Mouse (Mus musculus) CH12.LX (cell line): ENCODE data around the gene Reep1. TPM values are rescaled to one million over a fixed set of nuclear protein-coding genes. Genes with fewer than 3 reads are reported as not detected.

Source experiments
- DNase-seq: peaks from one replicate; pipeline ENCODE4 v3.0.0-alpha.2; 2013; ENCODE audit errors: extremely low read depth
- H3K27ac ChIP-seq: 2 replicates; pipeline ENCODE4 v1.5.1; 2012; ENCODE audit warnings: low read depth, mild to moderate bottlenecking, control low read depth, moderate library complexity; ENCODE audit not compliant: insufficient read depth
- H3K27me3 ChIP-seq: replicated peaks from 2 replicates; pipeline ENCODE3; 2012; ENCODE audit warnings: inconsistent platforms
- H3K36me3 ChIP-seq, 2 experiments: replicated peaks in 1 of 2; 2 replicates each; pipeline versions ENCODE3 to v1.6.1; 2012; ENCODE audit warnings: inconsistent platforms in 1 of 2, low read length in 1 of 2, mild to moderate bottlenecking in 1 of 2, mixed read lengths in 1 of 2, moderate library complexity in 1 of 2; ENCODE audit not compliant: control insufficient read depth in 1 of 2, insufficient read depth in 1 of 2
- H3K4me1 ChIP-seq, 2 experiments: 2 replicates each; pipeline ENCODE4 v1.6.1; 2012; ENCODE audit warnings: inconsistent platforms in 1 of 2, moderate library complexity in 1 of 2; ENCODE audit not compliant: insufficient read depth in 2 of 2, control insufficient read depth in 1 of 2
- H3K4me2 ChIP-seq: 2 replicates; pipeline ENCODE4 v1.6.1; 2012; ENCODE audit warnings: low read depth, mild to moderate bottlenecking, control low read depth; ENCODE audit not compliant: poor library complexity, insufficient read depth, severe bottlenecking
- H3K4me3 ChIP-seq, 3 experiments: fragments of 150-350 bp in 1 of 3; sonication (generic) in 1 of 3; replicated peaks in 1 of 3; 2 replicates each; pipeline versions ENCODE3 to v1.5.1; 2011 to 2012; ENCODE audit warnings: low read depth in 2 of 3, low read length in 2 of 3, mild to moderate bottlenecking in 2 of 3, moderate library complexity in 2 of 3, control low read depth in 1 of 3, improper control_type of control experiment in 1 of 3, inconsistent platforms in 1 of 3, mixed read lengths in 1 of 3; ENCODE audit not compliant: poor library complexity in 1 of 3
- H3K79me2 ChIP-seq: replicated peaks from 2 replicates; pipeline ENCODE4 v1.6.1; 2012; ENCODE audit warnings: mild to moderate bottlenecking, moderate library complexity; ENCODE audit not compliant: control insufficient read depth, poor library complexity, insufficient read depth, severe bottlenecking; ENCODE audit errors: extremely low read depth
- H3K9ac ChIP-seq: 2 replicates; pipeline ENCODE4 v1.6.1; 2012; ENCODE audit warnings: low read depth, mild to moderate bottlenecking, control low read depth, moderate library complexity; ENCODE audit not compliant: insufficient read depth
- H3K9me3 ChIP-seq: replicated peaks from 2 replicates; pipeline ENCODE3; 2012; ENCODE audit warnings: low read length, inconsistent platforms, mixed read lengths
- CHD2 ChIP-seq: IDR thresholded peaks from 2 replicates; pipeline ENCODE4 v1.6.1; 2011; ENCODE audit warnings: low read length, improper control_type of control experiment
- CTCF ChIP-seq, 2 experiments: IDR thresholded peaks in 1 of 2; conservative IDR thresholded peaks in 1 of 2; 2 replicates each; pipeline ENCODE4 v1.5.1; 2011 to 2012; ENCODE audit warnings: low read depth in 2 of 2, low read length in 2 of 2, improper control_type of control experiment in 1 of 2, inconsistent platforms in 1 of 2, mild to moderate bottlenecking in 1 of 2, moderate library complexity in 1 of 2
- EP300 ChIP-seq: IDR thresholded peaks from 2 replicates; pipeline ENCODE4 v1.6.1; 2011; ENCODE audit warnings: low read length, improper control_type of control experiment
- HCFC1 ChIP-seq: IDR thresholded peaks from 2 replicates; pipeline ENCODE4 v1.6.1; 2012; ENCODE audit warnings: low read depth, mild to moderate bottlenecking, inconsistent platforms, low read length, improper control_type of control experiment
- JUN ChIP-seq: IDR thresholded peaks from 2 replicates; pipeline ENCODE4 v1.6.1; 2011; ENCODE audit warnings: low read depth, mild to moderate bottlenecking, low read length, improper control_type of control experiment, moderate library complexity; ENCODE audit not compliant: insufficient read depth
- JUND ChIP-seq: conservative IDR thresholded peaks from 2 replicates; pipeline ENCODE4 v1.6.1; 2011; ENCODE audit warnings: low read depth, low read length, improper control_type of control experiment
- MAFK ChIP-seq: IDR thresholded peaks from 2 replicates; pipeline ENCODE4 v1.6.1; 2011; ENCODE audit warnings: low read length, improper control_type of control experiment; ENCODE audit not compliant: insufficient replicate concordance
- MAX ChIP-seq: IDR thresholded peaks from 2 replicates; pipeline ENCODE4 v1.6.1; 2011; ENCODE audit warnings: low read length, improper control_type of control experiment
- MAZ ChIP-seq: IDR thresholded peaks from 2 replicates; pipeline ENCODE4 v1.6.1; 2012; ENCODE audit warnings: low read depth, mild to moderate bottlenecking, inconsistent platforms, low read length, improper control_type of control experiment, moderate library complexity
- MYC ChIP-seq: IDR thresholded peaks from 2 replicates; pipeline ENCODE4 v1.6.1; 2011; ENCODE audit warnings: low read depth, mild to moderate bottlenecking, improper control_type of control experiment, low read length
- POLR2AphosphoS2 ChIP-seq: IDR thresholded peaks from 2 replicates; pipeline ENCODE4 v1.6.1; 2011; ENCODE audit warnings: low read depth, low read length, improper control_type of control experiment
- RAD21 ChIP-seq: IDR thresholded peaks from 2 replicates; pipeline ENCODE4 v1.6.1; 2011; ENCODE audit warnings: low read depth, mild to moderate bottlenecking, low read length, improper control_type of control experiment, moderate library complexity
- SMC3 ChIP-seq: IDR thresholded peaks from 2 replicates; pipeline ENCODE4 v1.6.1; 2011; ENCODE audit warnings: low read depth, low read length, improper control_type of control experiment
- TBP ChIP-seq: conservative IDR thresholded peaks from 2 replicates; pipeline ENCODE4 v1.6.1; 2011; ENCODE audit warnings: low read depth, low read length, improper control_type of control experiment
- TCF12 ChIP-seq: IDR thresholded peaks from 2 replicates; pipeline ENCODE4 v1.6.1; 2014; ENCODE audit warnings: low read depth, mild to moderate bottlenecking, inconsistent platforms, low read length, improper control_type of control experiment
- UBTF ChIP-seq: IDR thresholded peaks from 2 replicates; pipeline ENCODE4 v1.6.1; 2012; ENCODE audit warnings: low read depth, mild to moderate bottlenecking, inconsistent platforms, low read length, improper control_type of control experiment, moderate library complexity
- USF1 ChIP-seq: IDR thresholded peaks from 2 replicates; pipeline ENCODE4 v1.6.1; 2014; ENCODE audit warnings: low read depth, mild to moderate bottlenecking, inconsistent platforms, low read length, improper control_type of control experiment
- USF2 ChIP-seq: conservative IDR thresholded peaks from 2 replicates; pipeline ENCODE4 v1.6.1; 2011; ENCODE audit warnings: low read depth, low read length, improper control_type of control experiment
- ZKSCAN1 ChIP-seq: IDR thresholded peaks from 2 replicates; pipeline ENCODE4 v1.6.1; 2012; ENCODE audit warnings: low read depth, inconsistent platforms, low read length, improper control_type of control experiment, borderline replicate concordance
- ZMIZ1 ChIP-seq: IDR thresholded peaks from 2 replicates; pipeline ENCODE4 v1.6.1; 2012; ENCODE audit warnings: low read depth, mild to moderate bottlenecking, inconsistent platforms, low read length, improper control_type of control experiment
- ZNF384 ChIP-seq: IDR thresholded peaks from 2 replicates; pipeline ENCODE4 v1.6.1; 2012; ENCODE audit warnings: low read depth, low read length, improper control_type of control experiment, inconsistent platforms
- dilution Hi-C: fragments of 300-500 bp; cut with MboI; formaldehyde crosslinking; loops from 2 replicates; pipeline ENCODE4 v1.14.3; 2020; ENCODE audit warnings: low sequenced_read_pairs; ENCODE audit not compliant: extremely low pct_unique_long_range_greater_than_20kb, extremely low pct_ligation_motif_present
- in situ Hi-C: fragments of 300-500 bp; cut with MboI; formaldehyde crosslinking; loops from 3 replicates; pipeline ENCODE4 v1.14.3; 2019; ENCODE audit warnings: low sequenced_read_pairs, low pct_ligation_motif_present, low pct_unique_long_range_greater_than_20kb, mixed read lengths
- polyA plus RNA-seq: library from polyadenylated mRNA; unstranded; fragments of >175 nt; gene quantifications from 2 replicates; pipeline ENCODE4 v1.2.1, GENCODE M21; 2012; ENCODE audit warnings: low read depth; ENCODE audit not compliant: insufficient read length
- total RNA-seq, 2 experiments: library from RNA; depleted of rRNA; stranded (reverse); fragments of 300-350 nt in 1 of 2; fragments of >200 nt in 1 of 2; gene quantifications; 2 replicates each; pipeline ENCODE4 v1.2.3; 2012 to 2014

The Reep1 gene
- total and polyA plus RNA-seq, 3 experiments = 0.33 to 1.3 (median 1.2) TPM

GRCm38 (mm10) chr6:71678891-71679290 is 28.5 kb upstream of the Reep1 start:
- peak; percentile 14 for DNase-seq
- no peak overlapping the region for H3K9ac ChIP-seq

GRCm38 (mm10) chr6:71695150-71695549 is 12.2 kb upstream of the Reep1 start:
- no peak overlapping the region for H3K4me3 ChIP-seq
- dilution Hi-C loops = no loop called here
- in situ Hi-C loops = no loop called here
- TF ChIP-seq USF1 = no peak
- no peak for TF ChIP-seq ZMIZ1
- TF ChIP-seq MAX = no peak
- no peak for TF ChIP-seq EP300
- no peak for TF ChIP-seq JUN
- no peak for TF ChIP-seq HCFC1
- TF ChIP-seq MYC = no peak
- TF ChIP-seq UBTF = no peak
- TF ChIP-seq MAFK = no peak
- no peak for TF ChIP-seq TBP
- TF ChIP-seq TCF12 = no peak
- TF ChIP-seq, all 38 proteins: peak for 0
- Histone ChIP-seq H3K36me3 (no peaks in the 10 kb centered on the region), H3K4me1 (no peaks in the 10 kb centered on the region), H3K9me3 (peaks cover 3% of the 10 kb centered on the region), H3K9ac (no peak overlapping the region), H3K4me2 (no peak overlapping the region), H3K27ac (no peak overlapping the region), H3K79me2 (no peaks in the 10 kb centered on the region), H3K27me3 (no peaks in the 10 kb centered on the region)
- DNase-seq = no peak

More at GRCm38 (mm10) chr6:71678891-71679290, 28.5 kb upstream of the Reep1 start:
- no peak overlapping the region for H3K4me2 ChIP-seq
- H3K27ac ChIP-seq = no peak overlapping the region
- H3K9me3 ChIP-seq = no peaks in the 10 kb centered on the region
- no peak overlapping the region for H3K4me3 ChIP-seq
- H3K4me1 ChIP-seq = peaks cover 0 to 4% of the 10 kb centered on the region in 2 experiments; a peak in 2 of 4 replicates
- H3K79me2 ChIP-seq = no peaks in the 10 kb centered on the region
- H3K36me3 ChIP-seq = no peaks in the 10 kb centered on the region
- no peaks in the 10 kb centered on the region for H3K27me3 ChIP-seq
- in situ Hi-C loops (no loop called here), dilution Hi-C loops (no loop called here)
- TF ChIP-seq UBTF = no peak
- peak; percentile 25 for TF ChIP-seq SMC3
- peak; percentile 63 to 64 for TF ChIP-seq CTCF (conservative IDR thresholded peaks at IDR 0.05 in 1 of 2, IDR thresholded peaks at IDR 0.05 in 1 of 2; ENCODE audit: low read depth in 2 of 2, low read length in 2 of 2)
- peak; percentile 51 for TF ChIP-seq RAD21
- TF ChIP-seq, all 38 proteins: peak for 3

DNA sequence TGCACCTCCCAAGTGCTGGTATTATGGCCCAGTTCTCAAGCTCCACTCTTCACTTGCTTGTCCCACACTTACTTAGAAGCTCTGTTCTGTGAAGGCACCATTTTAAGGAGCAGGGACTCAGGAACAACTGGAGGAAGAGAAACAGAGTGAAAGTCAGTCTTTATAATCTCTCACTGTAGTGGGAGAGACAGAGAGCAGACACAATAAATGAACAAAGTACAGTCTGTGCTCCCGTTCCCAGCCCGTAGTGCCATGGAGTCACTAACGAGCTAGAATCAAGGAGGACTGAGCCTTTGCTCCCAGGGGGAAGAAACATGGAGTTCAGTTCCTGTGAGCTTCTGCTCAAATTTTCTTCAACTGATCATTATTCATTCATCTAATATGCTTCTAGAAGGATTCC is 11.8 kb upstream of the Reep1 start:
- dilution Hi-C loops = no loop called here
- peaks cover 3% of the 10 kb centered on the region for H3K9me3 ChIP-seq
- TF ChIP-seq JUN (no peak), USF2 (no peak), ZNF384 (no peak), SMC3 (no peak), USF1 (no peak), RAD21 (no peak), JUND (no peak), MYC (no peak), CHD2 (no peak), MAZ (no peak), ZKSCAN1 (no peak), POLR2AphosphoS2 (no peak)
- no peak overlapping the region for H3K27ac ChIP-seq
- no peaks in the 10 kb centered on the region for H3K4me1 ChIP-seq
- no peaks in the 10 kb centered on the region for H3K79me2 ChIP-seq
- H3K27me3 ChIP-seq = no peaks in the 10 kb centered on the region
- H3K4me3 ChIP-seq = no peak overlapping the region
- in situ Hi-C loops = no loop called here
- H3K9ac ChIP-seq = no peak overlapping the region
- no peak overlapping the region for H3K4me2 ChIP-seq
- no peaks in the 10 kb centered on the region for H3K36me3 ChIP-seq
- no peak for DNase-seq
